Mouse (Mus musculus): ENCODE data around the gene Myo9b. TPM values are rescaled to one million over a fixed set of nuclear protein-coding genes. Genes with fewer than 3 reads are reported as not detected.
"Not testable (repeated sequence)": the region's sequence is repeated elsewhere in the genome, so short reads cannot be mapped to it uniquely, and the experiment has no call there.

Myo9b gene
- polyA plus RNA-seq, 1 experiment from 2014 or later, result 28.8 TPM

- Histone ChIP-seq H3K4me3 (replicated peaks) (no peak overlapping the region), H3K9me3 (no peaks in the 10 kb centered on the region), H3K36me3 (peaks cover 20% of the 10 kb centered on the region; the same call in 1 of the 2 replicates), H3K9ac (replicated peaks) (no peak overlapping the region), H3K27me3 (no peaks in the 10 kb centered on the region), H3K4me1 (replicated peaks) (peaks cover 21% of the 10 kb centered on the region), H3K27ac (no peak overlapping the region), H3K4me2 (no peak overlapping the region)
- ATAC-seq (ENCODE audit: insufficient number of reproducible peaks, insufficient read depth, low FRiP score, low TSS enrichment, low read depth), result no peak
- WGBS, result 94% methylated on average over 3 of the region's 3 CpGs
These were observed 3.7 kb downstream of the Myo9b start for GRCm38 (mm10) chr8:71276166-71276565.

GRCm38 (mm10) chr8:71279409-71279808 lies 6.9 kb downstream of the Myo9b start:
- 59% methylated on average over 1 of the region's 1 CpGs for WGBS
- H3K27ac ChIP-seq; ATAC-seq (ENCODE audit: insufficient number of reproducible peaks, insufficient read depth, low FRiP score, low TSS enrichment, low read depth): not testable (repeated sequence)

DNA sequence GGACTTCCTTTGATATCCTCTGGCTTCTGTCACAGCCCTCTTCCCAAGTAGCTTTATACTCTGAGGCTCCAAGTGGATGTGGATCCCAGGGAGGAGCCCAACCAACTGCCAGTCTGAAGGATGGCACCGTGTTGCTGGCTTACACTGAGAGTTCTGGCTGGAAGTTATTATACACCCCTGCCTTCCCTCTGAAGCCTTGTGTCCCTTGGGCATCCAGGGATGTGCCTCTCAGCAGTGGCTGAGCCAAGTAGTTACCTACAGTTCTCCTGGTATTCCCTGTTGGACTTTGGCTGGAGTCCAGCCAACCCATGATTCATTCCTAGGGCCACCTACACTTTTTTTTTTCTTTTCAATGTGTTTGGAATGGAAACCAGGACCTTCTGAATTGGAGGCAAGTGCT lies 9.2 kb downstream of the Myo9b start:
- H3K4me1 ChIP-seq (replicated peaks); H3K27ac ChIP-seq; ATAC-seq (ENCODE audit: insufficient number of reproducible peaks, insufficient read depth, low FRiP score, low TSS enrichment, low read depth); H3K9me3 ChIP-seq; H3K36me3 ChIP-seq; H3K27me3 ChIP-seq; H3K4me2 ChIP-seq; H3K4me3 ChIP-seq (replicated peaks); H3K9ac ChIP-seq (replicated peaks): not testable (repeated sequence)
- WGBS, result 84% methylated on average over 1 of the region's 1 CpGs

More at GRCm38 (mm10) chr8:71279409-71279808, 6.9 kb downstream of the Myo9b start:
- H3K36me3 ChIP-seq, result peaks cover 16% of the 10 kb centered on the region; the same call in 1 of the 2 replicates
- H3K4me2 ChIP-seq; H3K4me1 ChIP-seq (replicated peaks); H3K9ac ChIP-seq (replicated peaks); H3K9me3 ChIP-seq; H3K4me3 ChIP-seq (replicated peaks); H3K27me3 ChIP-seq: not testable (repeated sequence)

GRCm38 (mm10) chr8:71282621-71283020 lies 10.1 kb downstream of the Myo9b start:
- 74% methylated on average over 5 of the region's 5 CpGs for WGBS
- ATAC-seq (ENCODE audit: insufficient number of reproducible peaks, insufficient read depth, low FRiP score, low TSS enrichment, low read depth), result no peak

DNA sequence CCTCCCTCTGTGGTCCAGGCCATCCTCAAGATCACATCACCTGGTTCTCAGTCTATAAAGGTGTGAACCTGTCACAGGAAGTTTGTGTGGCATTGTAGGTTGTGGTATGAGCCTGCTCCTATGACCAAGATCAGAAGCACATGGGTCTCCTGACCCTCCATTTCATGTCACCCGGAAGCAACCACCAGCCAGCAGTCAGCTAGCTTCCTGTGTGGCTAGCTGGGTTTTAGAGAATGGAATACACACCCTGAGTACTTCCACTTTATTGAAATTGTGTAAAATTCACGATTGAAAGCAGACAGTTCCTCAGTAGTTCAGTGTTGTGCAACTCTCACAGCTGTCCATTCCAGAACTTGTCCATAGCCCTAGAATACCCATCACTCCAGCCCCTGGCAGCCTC lies 13.7 kb downstream of the Myo9b start:
- not testable (repeated sequence) for H3K4me3 ChIP-seq (replicated peaks); H3K9me3 ChIP-seq; H3K9ac ChIP-seq (replicated peaks); H3K4me1 ChIP-seq (replicated peaks); H3K27me3 ChIP-seq; H3K27ac ChIP-seq; H3K4me2 ChIP-seq; ATAC-seq (ENCODE audit: insufficient number of reproducible peaks, insufficient read depth, low FRiP score, low TSS enrichment, low read depth)
- H3K36me3 ChIP-seq, result peaks cover 20% of the 10 kb centered on the region
- WGBS, result 80% methylated on average over 2 of the region's 2 CpGs

More at GRCm38 (mm10) chr8:71282621-71283020, 10.1 kb downstream of the Myo9b start:
- Histone ChIP-seq H3K36me3 (0 out of 2 replicates have a peak, but pooled peaks cover 4% of the 10 kb centered on the region), H3K27ac (0 out of 2 replicates have a peak overlapping the region, but pooled peaks have one; percentile 7), H3K4me1 (replicated peaks) (0 out of 2 replicates have a peak, but pooled peaks cover 2% of the 10 kb centered on the region), H3K27me3 (no peaks in the 10 kb centered on the region), H3K9ac (replicated peaks) (no peak overlapping the region), H3K4me2 (no peak overlapping the region), H3K4me3 (replicated peaks) (no peak overlapping the region), H3K9me3 (no peaks in the 10 kb centered on the region)

DNA sequence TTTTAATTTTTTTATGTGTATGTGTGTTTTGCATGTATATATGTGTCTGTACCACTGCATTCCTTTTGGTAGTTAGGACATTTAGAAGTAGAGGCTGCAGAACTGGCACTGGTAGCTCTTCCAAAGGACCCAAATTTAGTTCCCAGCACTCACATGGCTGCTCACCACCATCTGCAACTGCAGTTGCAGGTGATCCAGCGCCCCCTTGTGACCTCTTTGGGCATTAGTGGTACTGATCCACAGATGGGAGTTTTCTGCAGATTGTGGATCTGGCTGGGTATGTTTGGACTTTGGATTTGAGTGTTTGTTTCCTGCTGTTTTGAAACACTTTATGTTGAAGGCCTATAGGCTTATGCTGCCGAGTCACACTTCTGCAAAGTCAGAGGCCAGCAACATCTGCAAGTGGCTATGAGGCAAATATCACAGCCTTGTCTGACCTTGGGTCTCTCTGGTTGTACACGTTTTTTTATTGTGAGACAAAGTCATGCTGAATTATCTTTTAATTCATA lies 16.0 kb downstream of the Myo9b start:
- no peak overlapping the region for H3K27ac ChIP-seq
- H3K9me3 ChIP-seq, result no peaks in the 10 kb centered on the region

DNA sequence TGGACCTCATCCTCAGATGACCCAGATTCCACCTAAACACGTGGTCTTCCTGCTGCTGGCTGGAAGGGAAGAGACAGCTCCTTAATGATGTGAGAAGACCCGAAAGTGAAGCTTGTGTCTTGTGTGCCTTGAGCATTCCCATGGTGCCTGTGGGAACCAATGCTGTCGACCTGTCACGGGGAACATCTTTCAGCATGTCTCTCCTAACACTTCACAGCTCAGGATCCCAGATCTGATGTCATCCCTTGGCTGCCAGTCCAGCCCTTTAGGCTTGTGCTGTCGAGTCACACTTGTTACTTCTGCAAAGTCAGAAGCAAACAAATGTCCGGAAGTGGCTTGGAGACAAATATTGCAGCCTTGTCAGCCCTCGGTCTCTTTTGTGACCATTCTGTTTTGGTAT lies 16.6 kb downstream of the Myo9b start:
- 89% methylated on average over 7 of the region's 7 CpGs for WGBS
- no peak overlapping the region for H3K4me3 ChIP-seq (replicated peaks)
- no peak for ATAC-seq (ENCODE audit: insufficient number of reproducible peaks, insufficient read depth, low FRiP score, low TSS enrichment, low read depth)
- H3K4me1 ChIP-seq (replicated peaks), result no peaks in the 10 kb centered on the region
- no peak overlapping the region for H3K9ac ChIP-seq (replicated peaks)
- H3K9me3 ChIP-seq, result no peaks in the 10 kb centered on the region
- H3K4me2 ChIP-seq, result no peak overlapping the region
- H3K27me3 ChIP-seq, result no peaks in the 10 kb centered on the region
- H3K36me3 ChIP-seq, result peaks cover 39% of the 10 kb centered on the region
- H3K27ac ChIP-seq, result no peak overlapping the region

More for the DNA sequence above, 16.0 kb downstream of the Myo9b start:
- ATAC-seq (ENCODE audit: insufficient number of reproducible peaks, insufficient read depth, low FRiP score, low TSS enrichment, low read depth), result no peak
- Histone ChIP-seq H3K36me3 (peaks cover 35% of the 10 kb centered on the region), H3K9ac (replicated peaks) (no peak overlapping the region), H3K4me1 (replicated peaks) (no peaks in the 10 kb centered on the region), H3K27me3 (no peaks in the 10 kb centered on the region), H3K4me3 (replicated peaks) (no peak overlapping the region), H3K4me2 (no peak overlapping the region)
- WGBS, result 65% methylated on average over 3 of the region's 3 CpGs

- Histone ChIP-seq H3K4me2 (no peak overlapping the region), H3K4me1 (replicated peaks) (no peaks in the 10 kb centered on the region), H3K36me3 (peaks cover 50% of the 10 kb centered on the region), H3K9ac (replicated peaks) (no peak overlapping the region), H3K27me3 (no peaks in the 10 kb centered on the region), H3K27ac (no peak overlapping the region), H3K9me3 (no peaks in the 10 kb centered on the region), H3K4me3 (replicated peaks) (no peak overlapping the region)
- 91% methylated on average over 21 of the region's 21 CpGs for WGBS
- no peak for ATAC-seq (ENCODE audit: insufficient number of reproducible peaks, insufficient read depth, low FRiP score, low TSS enrichment, low read depth)
These were observed 17.7 kb downstream of the Myo9b start for GRCm38 (mm10) chr8:71290211-71290610.

DNA sequence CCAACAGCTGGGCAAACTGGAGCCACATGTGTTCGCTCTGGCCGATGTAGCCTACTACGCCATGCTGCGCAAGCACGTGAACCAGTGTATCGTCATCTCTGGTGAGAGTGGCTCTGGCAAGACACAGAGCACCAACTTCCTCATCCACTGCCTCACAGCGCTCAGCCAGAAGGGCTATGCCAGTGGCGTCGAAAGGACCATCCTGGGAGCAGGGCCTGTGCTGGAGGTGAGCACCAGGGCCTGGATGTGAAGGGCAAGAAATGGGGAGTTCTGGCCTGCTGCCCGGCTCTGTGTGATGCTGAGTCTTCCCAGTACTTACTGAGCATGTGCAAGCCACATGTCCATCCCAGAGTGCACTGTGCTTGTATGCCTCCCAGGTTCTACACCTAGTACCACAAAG lies 18.4 kb downstream of the Myo9b start:
- ATAC-seq (ENCODE audit: insufficient number of reproducible peaks, insufficient read depth, low FRiP score, low TSS enrichment, low read depth), result no peak
- H3K36me3 ChIP-seq, result peaks cover 53% of the 10 kb centered on the region
- H3K4me2 ChIP-seq, result no peak overlapping the region
- no peak overlapping the region for H3K4me3 ChIP-seq (replicated peaks)
- H3K9ac ChIP-seq (replicated peaks), result no peak overlapping the region
- no peak overlapping the region for H3K27ac ChIP-seq
- H3K4me1 ChIP-seq (replicated peaks), result no peaks in the 10 kb centered on the region
- H3K27me3 ChIP-seq, result no peaks in the 10 kb centered on the region
- H3K9me3 ChIP-seq, result no peaks in the 10 kb centered on the region
- 96% methylated on average over 10 of the region's 10 CpGs for WGBS

- Histone ChIP-seq H3K9ac (replicated peaks) (no peak overlapping the region), H3K4me3 (replicated peaks) (no peak overlapping the region), H3K36me3 (peaks cover 57% of the 10 kb centered on the region), H3K4me1 (replicated peaks) (no peaks in the 10 kb centered on the region), H3K27me3 (no peaks in the 10 kb centered on the region), H3K4me2 (no peak overlapping the region), H3K9me3 (no peaks in the 10 kb centered on the region), H3K27ac (no peak overlapping the region)
- WGBS, result 90% methylated on average over 6 of the region's 6 CpGs
- no peak for ATAC-seq (ENCODE audit: insufficient number of reproducible peaks, insufficient read depth, low FRiP score, low TSS enrichment, low read depth)
These were observed 18.8 kb downstream of the Myo9b start for GRCm38 (mm10) chr8:71291351-71291750.

DNA sequence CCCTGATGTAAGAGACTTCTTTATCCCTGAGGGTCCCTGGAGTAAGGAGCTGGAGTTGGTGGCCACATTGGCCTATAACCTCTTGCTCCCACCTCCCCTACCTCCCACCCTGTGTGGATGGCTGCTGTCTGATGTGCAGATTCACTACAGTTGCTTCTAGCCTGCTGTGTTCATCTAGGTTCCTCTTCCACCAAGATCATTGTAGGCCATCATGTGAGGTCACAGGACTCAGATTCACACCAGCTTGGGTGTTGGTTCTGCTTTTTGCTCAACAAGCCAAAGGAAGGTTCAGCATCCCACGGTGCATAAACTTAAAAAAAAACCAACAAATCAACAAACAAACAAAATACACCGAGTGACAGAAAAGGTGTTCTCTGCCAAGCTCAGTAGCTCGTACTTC lies 21.4 kb downstream of the Myo9b start:
- H3K27ac ChIP-seq; ATAC-seq (ENCODE audit: insufficient number of reproducible peaks, insufficient read depth, low FRiP score, low TSS enrichment, low read depth); H3K27me3 ChIP-seq; H3K9ac ChIP-seq (replicated peaks); H3K4me2 ChIP-seq; H3K9me3 ChIP-seq; H3K4me1 ChIP-seq (replicated peaks); H3K4me3 ChIP-seq (replicated peaks): not testable (repeated sequence)
- WGBS, result 94% methylated on average over 3 of the region's 3 CpGs
- H3K36me3 ChIP-seq, result peaks cover 78% of the 10 kb centered on the region

DNA sequence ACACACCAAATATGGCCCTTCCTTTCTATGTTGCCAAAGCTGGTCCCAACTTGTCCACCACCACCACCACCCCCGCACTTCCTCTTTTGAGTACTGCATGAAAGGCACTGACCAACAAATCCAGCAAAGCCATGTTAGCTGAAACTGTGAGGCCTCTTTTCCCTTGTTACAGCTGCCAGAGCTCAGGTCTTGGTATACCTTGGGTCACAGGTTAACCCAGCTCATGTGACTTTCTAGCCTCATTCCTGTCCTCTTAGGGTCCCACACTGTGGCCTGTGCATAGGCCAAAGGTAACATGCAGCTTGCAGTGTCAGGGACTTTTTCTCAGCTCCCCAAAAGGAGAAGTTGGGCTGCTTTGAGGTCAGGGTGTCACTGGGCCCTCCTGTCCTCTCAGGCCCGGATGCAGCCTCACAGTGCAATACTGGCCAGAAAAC lies 23.7 kb downstream of the Myo9b start:
- no peaks in the 10 kb centered on the region for H3K27me3 ChIP-seq
- no peak overlapping the region for H3K4me3 ChIP-seq (replicated peaks)
- no peak overlapping the region for H3K27ac ChIP-seq
- no peaks in the 10 kb centered on the region for H3K9me3 ChIP-seq
- no peak overlapping the region for H3K4me2 ChIP-seq
- H3K36me3 ChIP-seq, result peaks cover 62% of the 10 kb centered on the region
- no peaks in the 10 kb centered on the region for H3K4me1 ChIP-seq (replicated peaks)
- no peak overlapping the region for H3K9ac ChIP-seq (replicated peaks)
- WGBS, result 90% methylated on average over 2 of the region's 2 CpGs
- ATAC-seq (ENCODE audit: insufficient number of reproducible peaks, insufficient read depth, low FRiP score, low TSS enrichment, low read depth), result no peak
